14 mouse cellular contexts compared by ENCODE assay signal in the genomic region with DNA sequence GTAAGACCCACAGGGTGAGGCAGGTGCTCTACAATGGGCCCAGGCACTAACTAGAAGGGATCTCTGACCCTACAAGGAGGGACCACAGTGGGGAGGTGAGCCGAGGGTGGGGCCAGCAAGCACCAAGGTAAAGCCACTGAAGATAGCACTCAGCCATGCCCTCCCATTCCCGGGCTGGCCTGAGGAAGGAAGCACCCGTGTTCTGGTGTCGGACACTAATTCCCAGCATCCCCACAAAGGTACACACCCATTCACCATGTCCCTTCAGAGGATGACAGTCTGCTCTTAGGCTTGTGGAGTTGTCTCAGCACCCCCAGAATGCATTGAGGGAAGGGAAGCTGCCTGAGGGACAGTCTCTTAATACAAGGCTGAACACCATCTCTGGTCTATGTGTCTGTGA. TPM values are rescaled to one million over a fixed set of nuclear protein-coding genes. Genes with fewer than 3 reads are reported as not detected.
DNase-seq lines count a peak whose midpoint lies in the region; ATAC-seq and TF ChIP-seq lines count a peak whose summit lies in the region.
"Had no signal": no experiment of that assay in that cellular context is flagged by ENCODE, and none has a peak within 500 bp of the region (broad histone marks: within the 10 kb centered on the region; RNA-seq: fewer than 3 reads in every experiment).

No protein-coding gene starts in this region.

- H3K9me3 ChIP-seq in heart, embryonic 12.5 days (replicated peaks) = no peaks in the 10 kb centered on the region
- H3K9me3 ChIP-seq in liver, embryonic 12.5 days (replicated peaks) = peaks cover 4% of the 10 kb centered on the region; the same call in 1 of the 2 replicates
- H3K9me3 ChIP-seq: neural tube, embryonic 13.5 days had no signal

- no peak for TF ChIP-seq CTCF in testis, adult 2 months (IDR thresholded peaks at IDR 0.05; ENCODE audit: control insufficient read depth, insufficient read depth, insufficient replicate concordance, low read depth, low read length)

- 0 out of 2 replicates have a peak overlapping the region, but pooled peaks have one; percentile 6 for H3K27ac ChIP-seq in heart, embryonic 12.5 days (ENCODE audit: poor library complexity, severe bottlenecking)
- no peak overlapping the region for H3K27ac ChIP-seq in testis, adult 2 months (ENCODE audit: control insufficient read depth, insufficient read depth, low read depth, low read length)
- peak overlapping the region; percentile 90 for H3K27ac ChIP-seq in liver, embryonic 12.5 days
- H3K27ac ChIP-seq: neural tube, embryonic 13.5 days had no signal

- no peak for TF ChIP-seq POLR2A in testis, adult 2 months (IDR thresholded peaks at IDR 0.05; ENCODE audit: control insufficient read depth, low read depth, low read length)

- 0 out of 2 replicates have a peak, but pooled peaks have one; percentile 13 for ATAC-seq in heart, embryonic 12.5 days (ENCODE audit: insufficient number of reproducible peaks, low FRiP score)
- peak; percentile 21; the same call in 1 of the 2 replicates for ATAC-seq in liver, embryonic 12.5 days
- ATAC-seq: Patski had no signal

- peaks cover 41% of the 10 kb centered on the region for H3K36me3 ChIP-seq in heart, embryonic 12.5 days
- no peaks in the 10 kb centered on the region for H3K36me3 ChIP-seq in testis, adult 2 months (ENCODE audit: control insufficient read depth, insufficient read depth, low read length)
- H3K36me3 ChIP-seq in liver, embryonic 12.5 days = no peaks in the 10 kb centered on the region
- H3K36me3 ChIP-seq: neural tube, embryonic 13.5 days had no signal

- H3K4me2 ChIP-seq in heart, embryonic 12.5 days = peak overlapping the region; percentile 29
- peak overlapping the region; percentile 63 for H3K4me2 ChIP-seq in liver, embryonic 12.5 days

- WGBS in heart, embryonic 12.5 days = 65% methylated on average over 4 of the region's 4 CpGs
- WGBS in liver, embryonic 12.5 days (ENCODE audit: insufficient replicate concordance) = 43% methylated on average over 4 of the region's 4 CpGs

- no peak overlapping the region for H3K4me3 ChIP-seq in heart, embryonic 12.5 days
- peak overlapping the region; percentile 12; the same call in 1 of the 2 replicates for H3K4me3 ChIP-seq in testis, adult 2 months (ENCODE audit: control insufficient read depth, low read depth, low read length)
- H3K4me3 ChIP-seq in liver, embryonic 12.5 days = peak overlapping the region; percentile 25; the same call in 1 of the 2 replicates
- H3K4me3 ChIP-seq: neural tube, embryonic 13.5 days had no signal

- no peaks in the 10 kb centered on the region for H3K27me3 ChIP-seq in heart, embryonic 12.5 days (replicated peaks)
- no peaks in the 10 kb centered on the region for H3K27me3 ChIP-seq in testis, adult 2 months (ENCODE audit: control insufficient read depth, insufficient read depth, low read length)
- H3K27me3 ChIP-seq in liver, embryonic 12.5 days (replicated peaks) = peaks cover 17% of the 10 kb centered on the region; the same call in 1 of the 2 replicates
- H3K27me3 ChIP-seq: Patski had no signal

- DNase-seq in heart, adult 9 months (ENCODE audit: low spot score in 2 of 2) = no peak
- DNase-seq in testis, postnatal 14 days (ENCODE audit: low spot score) = no peak
- no peak for DNase-seq in embryo, embryonic 9.5 days (ENCODE audit: extremely low spot score)
- DNase-seq in spleen, postnatal 36 days (ENCODE audit: low spot score in 2 of 2) = no peak
- DNase-seq: cerebellum, adult 2 months; kidney, adult 8-10 months; layer of hippocampus, adult 9-11 months; spleen, adult 18-20 months; thymus, adult 2 months had no signal

- H3K9ac ChIP-seq in heart, embryonic 12.5 days = no peak overlapping the region
- H3K9ac ChIP-seq in liver, embryonic 12.5 days = peak overlapping the region; percentile 40
- H3K9ac ChIP-seq: neural tube, embryonic 13.5 days had no signal

- H3K4me1 ChIP-seq in heart, embryonic 12.5 days (replicated peaks) = peaks cover 79% of the 10 kb centered on the region
- H3K4me1 ChIP-seq in testis, adult 2 months (ENCODE audit: control insufficient read depth, insufficient read depth, low read length) = peaks cover 15% of the 10 kb centered on the region
- H3K4me1 ChIP-seq in liver, embryonic 12.5 days = peaks cover 83% of the 10 kb centered on the region

RNA-seq across cellular contexts. Expression of a gene that starts 6.1 kb away (rescaled TPM):
- polyA plus RNA-seq in heart, embryonic 12.5 days (2016; fragmentation: Nextera tagmentation; extraction: Ambion mirVana) = 1,723 and 1,724 TPM in 2 replicates
- polyA plus RNA-seq in testis, adult 2 months (2012; rRNA removed) = 68.0 and 106 TPM in 2 replicates
- 70.5 and 76.1 TPM in 2 replicates for polyA plus RNA-seq in liver, embryonic 12.5 days (2016; fragmentation: Nextera tagmentation; extraction: Ambion mirVana)

RNA-seq across cellular contexts. Expression of a gene that starts 58.5 kb away (rescaled TPM):
- polyA plus RNA-seq in heart, embryonic 12.5 days (2016; fragmentation: Nextera tagmentation; extraction: Ambion mirVana) = 42.8 and 43.1 TPM in 2 replicates
- polyA plus RNA-seq in testis, adult 2 months (2012; rRNA removed) = 11.0 and 12.7 TPM in 2 replicates
- 15.4 and 16.2 TPM in 2 replicates for polyA plus RNA-seq in liver, embryonic 12.5 days (2016; fragmentation: Nextera tagmentation; extraction: Ambion mirVana)

Comparison
In these comparisons a context has a peak if more than half of its experiments do, and no peak if none do; other contexts are left out.
1. RNA of a gene that starts 6.1 kb away (polyA plus RNA-seq): 1,723 to 1,724 TPM in heart, embryonic 12.5 days; 70.5 to 76.1 TPM in liver, embryonic 12.5 days and 68.0 to 106 TPM in testis, adult 2 months; every median in the first group is over 10 times any median in the second.